Mouse (Mus musculus) kidney, postnatal 0 days (tissue): ENCODE results near the gene Ppp2r5e. TPM values are rescaled to one million over a fixed set of nuclear protein-coding genes. Genes with fewer than 3 reads are reported as not detected.

Source experiments
- ATAC-seq: fragments of 200-750 bp; cut with Nextera tagmentation; replicated peaks from 2 replicates; pipeline ENCODE4 v1.8.0; 2017; ENCODE audit warnings: low read depth, moderate number of reproducible peaks, moderate TSS enrichment, moderate library complexity; ENCODE audit not compliant: low FRiP score
- DNase-seq: peaks from one replicate; pipeline ENCODE4 v3.0.0-alpha.2; 2016; ENCODE audit warnings: low spot score
- H3K27ac ChIP-seq: fragments of 300-500 bp; sonication (generic); 2 replicates; pipeline ENCODE4 v1.5.1; 2014; ENCODE audit warnings: mild to moderate bottlenecking
- H3K27me3 ChIP-seq: fragments of 300-500 bp; sonication (generic); 2 replicates; pipeline ENCODE4 v1.6.1; 2014; ENCODE audit warnings: low read length, mixed read lengths; ENCODE audit not compliant: insufficient read depth
- H3K36me3 ChIP-seq: fragments of 300-500 bp; sonication (generic); 2 replicates; pipeline ENCODE4 v1.6.1; 2014; ENCODE audit warnings: low read length, mixed read lengths; ENCODE audit not compliant: insufficient read depth
- H3K4me1 ChIP-seq: fragments of 300-500 bp; sonication (generic); replicated peaks from 2 replicates; pipeline ENCODE4 v1.6.1; 2014; ENCODE audit warnings: antibody characterized with exemption, low read length, mixed read lengths; ENCODE audit not compliant: insufficient read depth
- H3K4me2 ChIP-seq: fragments of 300-500 bp; sonication (generic); 2 replicates; pipeline ENCODE4 v1.6.1; 2014; ENCODE audit warnings: mild to moderate bottlenecking, low read length, moderate library complexity, mixed read lengths
- H3K4me3 ChIP-seq: fragments of 300-500 bp; sonication (generic); replicated peaks from 2 replicates; pipeline ENCODE4 v1.5.1; 2014; ENCODE audit warnings: low read depth, low read length
- H3K9ac ChIP-seq: fragments of 300-500 bp; sonication (generic); 2 replicates; pipeline ENCODE4 v1.6.1; 2014; ENCODE audit warnings: low read depth, low read length
- H3K9me3 ChIP-seq: fragments of 300-500 bp; sonication (generic); replicated peaks from 2 replicates; pipeline ENCODE4 v1.6.1; 2016; ENCODE audit warnings: low read length, inconsistent platforms, mixed read lengths
- CTCF ChIP-seq: IDR thresholded peaks from 2 replicates; pipeline ENCODE4 v1.5.1; 2016; ENCODE audit warnings: antibody characterized with exemption, low read depth, mild to moderate bottlenecking, moderate library complexity
- WGBS: fragments of 180-500 bp; shearing (Covaris S2); extraction: QIAGEN DNeasy Blood & Tissue Kit; methylation state at CpG from one replicate; pipeline ENCODE4 v1.1.7; 2014; 5-methylcytosine and 5-hydroxymethylcytosine counted together
- polyA plus RNA-seq: library from polyadenylated mRNA; unstranded; fragments of >200 nt; fragmentation: Nextera tagmentation; extraction: Ambion mirVana; gene quantifications from 2 replicates; pipeline ENCODE4 v1.2.1, GENCODE M21; 2015

Gene Ppp2r5e
- polyA plus RNA-seq, 1 experiment from 2014 or later, result 16.0 TPM

GRCm38 (mm10) chr12:75480031-75480430 is 116.0 kb downstream of the Ppp2r5e start:
- Histone ChIP-seq H3K36me3 (0 out of 2 replicates have a peak, but pooled peaks cover 5% of the 10 kb centered on the region), H3K9ac (no peak overlapping the region), H3K27ac (no peak overlapping the region), H3K9me3 (no peaks in the 10 kb centered on the region), H3K4me3 (no peak overlapping the region), H3K4me1 (no peaks in the 10 kb centered on the region), H3K27me3 (no peaks in the 10 kb centered on the region), H3K4me2 (no peak overlapping the region)
- DNase-seq, result no peak
- WGBS, result 91% methylated on average over 8 of the region's 8 CpGs
- no peak for TF ChIP-seq CTCF
- no peak for ATAC-seq

DNA sequence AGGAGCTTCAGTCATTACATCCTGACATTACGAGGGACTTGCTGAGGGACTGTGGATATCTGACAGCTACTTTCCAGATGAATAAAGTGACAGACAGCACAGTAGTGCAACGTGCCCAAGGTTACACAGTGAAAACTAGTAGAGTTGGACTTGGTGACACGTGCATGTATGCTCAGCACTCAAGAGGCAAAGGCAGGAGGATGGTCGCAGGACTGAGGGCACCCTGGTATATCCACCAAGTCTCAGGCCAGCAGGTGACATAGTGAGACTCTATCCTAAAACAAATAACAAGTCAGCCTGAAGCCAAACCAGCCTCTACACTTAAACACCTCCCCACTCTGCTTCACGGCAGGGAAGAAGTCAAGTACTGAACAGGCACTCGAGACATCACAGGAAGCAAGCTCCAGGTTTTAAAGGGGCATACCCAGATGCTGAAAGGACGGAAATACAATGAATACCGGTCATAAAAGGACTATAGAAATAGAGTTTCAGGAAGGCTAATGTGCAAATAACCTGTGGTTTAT is 116.6 kb downstream of the Ppp2r5e start:
- no peak overlapping the region for H3K27ac ChIP-seq
- no peak overlapping the region for H3K4me2 ChIP-seq
- H3K36me3 ChIP-seq, result 0 out of 2 replicates have a peak, but pooled peaks cover 5% of the 10 kb centered on the region
- H3K27me3 ChIP-seq, result no peaks in the 10 kb centered on the region
- ATAC-seq (no peak), DNase-seq (no peak)
- no peak overlapping the region for H3K4me3 ChIP-seq
- H3K4me1 ChIP-seq, result no peaks in the 10 kb centered on the region
- 82% methylated on average over 8 of the region's 8 CpGs for WGBS
- H3K9me3 ChIP-seq, result no peaks in the 10 kb centered on the region
- H3K9ac ChIP-seq, result no peak overlapping the region
- TF ChIP-seq CTCF, result no peak

- no peak for ATAC-seq
- DNase-seq, result no peak
- H3K4me1 ChIP-seq, result 0 out of 2 replicates have a peak, but pooled peaks cover 3% of the 10 kb centered on the region
- no peak overlapping the region for H3K27ac ChIP-seq
- H3K9ac ChIP-seq, result no peak overlapping the region
- TF ChIP-seq CTCF, result no peak
- no peaks in the 10 kb centered on the region for H3K9me3 ChIP-seq
- no peak overlapping the region for H3K4me3 ChIP-seq
- 0 out of 2 replicates have a peak, but pooled peaks cover 5% of the 10 kb centered on the region for H3K36me3 ChIP-seq
- H3K27me3 ChIP-seq, result no peaks in the 10 kb centered on the region
- WGBS, result 88% methylated on average over 3 of the region's 3 CpGs
- H3K4me2 ChIP-seq, result no peak overlapping the region
Observed at GRCm38 (mm10) chr12:75478596-75478995, 117.4 kb downstream of the Ppp2r5e start.

GRCm38 (mm10) chr12:75478117-75478516 is 117.9 kb downstream of the Ppp2r5e start:
- Histone ChIP-seq H3K4me3 (no peak overlapping the region), H3K4me2 (no peak overlapping the region), H3K9me3 (no peaks in the 10 kb centered on the region), H3K27ac (no peak overlapping the region), H3K9ac (no peak overlapping the region), H3K27me3 (no peaks in the 10 kb centered on the region), H3K36me3 (0 out of 2 replicates have a peak, but pooled peaks cover 5% of the 10 kb centered on the region), H3K4me1 (0 out of 2 replicates have a peak, but pooled peaks cover 3% of the 10 kb centered on the region)
- DNase-seq (no peak), ATAC-seq (no peak)
- WGBS, result 81% methylated on average over 4 of the region's 4 CpGs
- no peak for TF ChIP-seq CTCF

- 67% methylated on average over 2 of the region's 2 CpGs for WGBS
- Histone ChIP-seq H3K4me1 (0 out of 2 replicates have a peak, but pooled peaks cover 3% of the 10 kb centered on the region), H3K27ac (no peak overlapping the region), H3K4me3 (no peak overlapping the region), H3K9me3 (no peaks in the 10 kb centered on the region), H3K27me3 (no peaks in the 10 kb centered on the region), H3K36me3 (0 out of 2 replicates have a peak, but pooled peaks cover 3% of the 10 kb centered on the region), H3K4me2 (no peak overlapping the region), H3K9ac (no peak overlapping the region)
- peak; percentile 46 for DNase-seq
- no peak for TF ChIP-seq CTCF
- ATAC-seq, result peak; percentile 85
Observed at GRCm38 (mm10) chr12:75473021-75473420, 123.0 kb downstream of the Ppp2r5e start.

DNA sequence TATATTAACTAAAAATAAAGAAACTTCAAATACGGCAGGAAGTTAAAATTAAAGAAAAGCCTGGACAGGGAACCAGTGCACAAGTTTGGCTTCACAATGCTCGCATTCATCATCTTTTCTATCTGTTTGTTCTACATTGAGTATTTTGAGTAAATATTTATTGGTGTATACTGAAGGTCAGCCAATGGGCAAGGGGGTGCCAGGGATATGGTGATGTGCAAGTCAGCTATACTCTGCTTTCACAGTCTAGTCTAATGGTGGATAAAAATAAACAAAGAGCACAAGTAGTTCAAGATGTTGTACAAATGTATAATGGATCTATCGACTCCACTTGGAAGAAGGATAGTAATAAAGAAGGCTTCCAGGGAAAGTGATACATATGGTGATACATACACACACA is 123.9 kb downstream of the Ppp2r5e start:
- DNase-seq (no peak), ATAC-seq (no peak)
- Histone ChIP-seq H3K27me3 (no peaks in the 10 kb centered on the region), H3K36me3 (0 out of 2 replicates have a peak, but pooled peaks cover 3% of the 10 kb centered on the region), H3K4me1 (0 out of 2 replicates have a peak, but pooled peaks cover 3% of the 10 kb centered on the region), H3K4me2 (no peak overlapping the region), H3K27ac (no peak overlapping the region), H3K9ac (no peak overlapping the region), H3K4me3 (no peak overlapping the region), H3K9me3 (no peaks in the 10 kb centered on the region)
- 91% methylated on average over 3 of the region's 3 CpGs for whole genome bisulfite sequencing
- no peak for TF ChIP-seq CTCF
